Mouse (Mus musculus) T-helper 17 cell (primary cell): ENCODE results near the gene Spint2.
"Not testable (repeated sequence)": the region's sequence is repeated elsewhere in the genome, so short reads cannot be mapped to it uniquely, and the experiment has no call there.

Experiments
- in situ Hi-C, 2 experiments: fragments of 300-600 bp; cut with MboI, MseI; formaldehyde crosslinking; loops; 1 replicate in 1 of 2; 2 replicates in 1 of 2; pipeline ENCODE4 v1.15.1; 2025; ENCODE audit warnings: high pct_unique_total_duplicates in 2 of 2

Gene Spint2

DNA sequence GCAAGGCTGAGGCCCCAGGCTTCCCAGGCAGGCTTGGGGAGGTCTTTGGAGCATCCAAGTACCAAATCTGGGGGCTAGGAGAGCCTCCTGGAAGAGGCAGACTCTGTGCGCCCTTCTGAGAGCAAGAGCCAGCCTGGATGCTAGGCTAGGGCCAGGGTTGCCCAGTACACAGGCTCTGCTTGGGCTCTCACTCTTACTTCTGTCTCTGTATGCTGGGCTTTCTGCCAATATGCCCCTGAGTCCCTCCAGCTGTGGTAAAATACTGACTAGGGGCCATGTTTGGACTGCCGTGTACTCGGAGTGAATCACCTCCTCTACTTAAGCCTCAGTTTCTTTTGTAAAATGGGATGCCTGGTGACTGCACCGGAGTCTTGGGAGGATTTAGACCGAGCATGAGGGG, 35.7 kb downstream of the Spint2 start:
- in situ Hi-C loops = no loop called here

- in situ Hi-C loops = no loop called here
Measured at GRCm38 (mm10) chr7:29244732-29245416, 36.8 kb downstream of the Spint2 start.

DNA sequence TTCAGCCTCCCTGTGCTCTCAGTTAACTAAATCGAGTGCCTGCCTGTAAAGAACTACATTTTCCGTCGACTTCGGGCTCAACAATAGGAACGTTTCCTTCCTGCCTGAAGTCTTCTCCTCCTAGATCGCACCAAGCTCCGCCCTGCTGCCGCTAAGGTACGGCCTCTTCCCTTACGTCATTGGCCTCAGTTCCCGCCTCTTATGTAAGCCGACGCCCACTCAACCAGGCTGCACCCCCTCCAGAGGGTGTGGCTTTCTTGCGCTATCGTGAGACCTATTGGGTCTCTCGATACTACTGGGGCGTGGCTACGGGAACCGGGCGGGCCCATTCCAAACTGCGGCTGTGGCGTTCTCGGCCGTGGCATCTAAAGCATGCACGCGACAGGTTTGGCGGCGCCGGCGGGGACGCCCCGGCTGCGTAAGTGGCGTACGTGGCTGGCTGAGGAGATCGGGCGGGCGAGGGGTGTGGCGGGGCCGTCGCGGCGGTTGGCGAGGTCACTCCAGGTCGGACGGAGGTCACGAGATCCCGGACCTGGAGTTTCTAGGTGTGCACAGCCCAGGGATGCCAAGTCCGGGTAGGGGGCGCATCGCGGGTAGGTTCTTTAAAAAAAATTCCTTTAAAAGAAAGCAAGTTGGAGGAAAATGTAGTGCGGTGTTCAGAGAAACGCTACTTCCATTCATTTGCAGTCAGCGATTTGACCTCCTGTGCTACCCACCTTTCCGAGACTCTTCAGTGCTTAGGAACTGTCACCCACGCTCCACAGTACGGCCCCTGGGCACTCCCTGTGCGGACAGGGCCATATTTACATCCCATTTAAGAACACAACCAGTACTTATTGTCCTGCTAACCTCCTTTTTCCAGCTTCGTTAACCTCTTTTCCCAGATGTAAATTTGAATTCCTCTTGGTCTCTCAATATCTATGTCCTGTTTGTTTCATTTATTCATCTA, 43.4 kb downstream of the Spint2 start, which contains the start of gene Yif1b:
Gene Yif1b, plus strand, starts transcription at position 311 of the 949 bp plus-strand sequence.
- in situ Hi-C loops = no loop called here

- in situ Hi-C loops = not testable (repeated sequence)
Measured at GRCm38 (mm10) chr7:29237596-29237995, 44.1 kb downstream of the Spint2 start.

DNA sequence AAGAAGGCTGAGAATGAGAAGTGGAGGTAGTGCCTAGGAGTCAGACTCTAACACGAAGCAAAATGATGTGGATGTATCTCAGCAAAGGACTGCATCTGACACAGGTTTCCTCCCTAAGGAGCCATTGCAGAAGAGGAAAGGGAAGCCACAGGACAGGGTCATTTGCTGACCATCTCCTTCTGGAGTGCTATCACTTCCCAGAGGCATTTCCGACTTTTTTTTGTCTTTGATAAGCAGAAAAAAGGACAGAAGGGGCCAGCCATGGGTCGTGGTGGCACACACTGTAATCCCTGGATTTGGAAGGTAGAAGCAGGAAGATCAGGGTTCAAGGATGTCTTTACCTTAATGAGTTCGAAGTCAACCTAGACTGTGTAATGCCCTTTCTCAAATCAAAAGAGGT, 45.1 kb downstream of the Spint2 start:
- in situ Hi-C loops = no loop called here

- in situ Hi-C loops = no loop called here
Measured at GRCm38 (mm10) chr7:29234661-29235060, 47.1 kb downstream of the Spint2 start.

- in situ Hi-C loops = no loop called here
Measured at GRCm38 (mm10) chr7:29233745-29234144, 48.0 kb downstream of the Spint2 start.

DNA sequence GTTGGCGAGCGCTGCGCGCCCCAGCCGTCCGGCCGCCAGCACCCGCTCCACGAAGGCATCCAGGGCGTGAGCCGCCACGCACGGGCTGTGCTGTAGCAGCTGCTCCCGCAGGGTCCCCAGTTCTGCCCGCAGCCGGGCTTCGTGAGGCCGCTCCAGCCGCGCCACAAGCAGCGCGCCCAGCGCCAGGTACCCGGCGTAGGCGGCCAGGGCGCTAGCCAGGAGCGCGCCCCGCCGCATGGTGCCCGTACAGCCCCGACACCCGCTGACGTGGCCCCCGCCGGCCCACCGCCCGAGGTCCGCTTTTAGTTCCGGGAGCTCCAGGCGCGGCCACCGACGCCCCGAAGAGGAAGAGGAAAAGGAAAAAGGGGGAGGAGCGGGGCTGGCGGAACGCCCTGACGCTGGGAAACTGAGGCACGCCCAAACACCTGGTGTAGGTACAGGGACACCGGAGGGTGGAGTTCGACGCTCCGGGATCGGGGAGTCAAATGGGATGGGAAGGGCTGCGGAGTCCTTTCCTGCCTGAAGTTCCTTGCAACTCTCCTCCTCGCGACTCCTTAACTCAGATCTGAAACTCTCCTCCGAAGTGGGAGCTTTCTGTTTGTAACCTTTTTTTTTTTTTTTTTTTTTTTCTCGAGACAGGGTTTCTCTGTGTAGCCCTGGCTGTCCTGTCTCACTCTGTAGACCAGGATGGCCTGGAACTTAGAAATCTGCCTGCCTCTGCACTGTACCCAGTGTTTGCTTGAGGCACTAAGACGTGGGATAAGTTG, 49.3 kb downstream of the Spint2 start, which contains the start of gene Kcnk6:
Gene Kcnk6, minus strand, starts transcription at position 269 of the 767 bp plus-strand sequence.
- in situ Hi-C loops = no loop called here

DNA sequence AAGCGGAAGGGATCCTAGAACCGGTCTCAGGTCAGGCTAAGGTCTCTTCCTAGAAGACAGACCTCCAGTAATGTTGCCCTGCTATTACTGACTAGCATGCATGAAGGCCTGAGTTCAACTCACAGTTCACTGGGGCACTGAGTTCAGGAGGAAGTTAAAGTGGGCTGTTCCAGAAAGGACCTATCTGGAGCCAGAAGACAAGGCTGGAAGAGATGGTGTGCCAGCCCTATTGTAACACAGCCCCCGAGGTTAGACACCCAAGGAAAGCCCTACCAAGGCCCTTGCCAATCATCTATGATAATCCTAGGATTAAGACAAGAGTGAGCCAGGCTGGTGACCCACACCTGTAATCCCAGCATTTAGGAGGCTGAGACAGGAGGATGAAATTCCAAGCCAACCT, 50.2 kb downstream of the Spint2 start:
- in situ Hi-C loops = no loop called here

- in situ Hi-C loops = no loop called here
Measured at GRCm38 (mm10) chr7:29230560-29230959, 51.2 kb downstream of the Spint2 start.

- in situ Hi-C loops = no loop called here
Measured at GRCm38 (mm10) chr7:29228202-29228601, 53.5 kb downstream of the Spint2 start.

GRCm38 (mm10) chr7:29225520-29225919, 56.2 kb downstream of the Spint2 start:
- in situ Hi-C loops = no loop called here

DNA sequence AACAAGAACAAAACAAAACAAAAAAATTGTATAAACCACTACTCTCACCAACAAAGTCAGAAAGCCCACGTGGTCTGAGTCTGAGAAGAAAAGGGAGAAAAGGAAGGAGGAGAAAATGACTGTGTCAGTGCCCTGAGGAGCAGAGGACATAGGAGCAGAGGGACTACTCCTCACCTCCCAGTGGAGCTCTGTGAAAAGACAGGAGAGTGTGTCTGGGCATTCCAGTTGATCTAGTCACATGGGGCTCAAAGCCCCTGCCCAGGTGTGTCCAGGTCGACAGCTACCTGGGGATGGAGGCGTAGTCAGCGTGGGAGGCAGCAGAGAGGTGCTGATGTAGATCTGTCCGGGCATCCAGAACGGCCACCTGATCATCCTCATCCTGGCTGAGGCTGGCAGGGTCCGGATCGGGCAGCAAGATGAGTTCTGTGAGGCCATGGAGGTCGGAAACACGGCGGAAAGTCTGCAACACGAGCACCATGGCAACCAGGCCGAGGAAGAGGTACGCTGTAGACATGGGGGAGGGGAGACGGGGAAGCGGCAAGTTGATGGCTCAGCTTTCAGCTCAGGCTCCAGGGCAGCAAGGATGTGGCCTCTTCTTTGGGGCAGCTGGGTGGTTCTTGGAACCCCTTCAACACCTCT, 56.8 kb downstream of the Spint2 start:
- in situ Hi-C loops = no loop called here

DNA sequence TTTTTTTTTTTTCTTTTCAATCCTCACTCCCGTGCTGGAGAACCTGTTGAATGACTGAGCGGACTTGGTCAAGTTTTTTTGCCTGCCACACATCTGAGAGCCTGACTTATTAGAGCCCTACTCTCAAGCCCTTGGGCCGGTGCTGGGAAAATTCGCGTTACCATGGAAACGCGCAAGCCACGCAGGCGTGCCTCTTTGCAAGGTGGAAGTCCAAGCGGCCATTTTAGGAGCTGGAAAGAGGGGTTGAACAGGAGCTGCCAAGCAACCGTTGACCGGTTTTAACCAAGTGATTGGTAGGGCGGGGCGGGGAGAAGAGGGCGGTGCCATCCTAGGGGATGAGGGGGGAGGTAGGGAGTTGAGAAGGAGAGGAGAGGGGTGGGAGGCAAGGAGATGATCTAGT, 66.9 kb downstream of the Spint2 start:
- in situ Hi-C loops = no loop called here

DNA sequence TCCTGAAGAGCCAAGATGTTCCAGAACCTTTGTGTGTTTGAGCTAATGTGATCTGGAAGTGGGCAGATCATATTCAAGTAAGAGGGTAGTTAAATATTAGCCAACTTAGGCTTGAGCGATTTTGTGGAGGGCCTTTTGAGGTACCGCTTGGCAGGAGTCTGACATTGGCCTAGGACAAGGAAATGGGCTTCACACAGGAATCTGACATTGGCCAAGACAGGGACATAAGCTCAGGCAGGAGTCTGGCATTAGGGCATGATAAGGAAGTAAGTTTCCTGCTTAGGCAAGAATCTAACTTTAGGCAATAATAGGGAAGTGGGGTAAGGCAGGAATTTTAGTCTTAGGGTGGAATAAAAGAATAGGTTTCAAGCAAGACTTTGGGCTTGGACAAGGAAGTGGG, 67.5 kb downstream of the Spint2 start:
- in situ Hi-C loops = no loop called here

GRCm38 (mm10) chr7:29213675-29214082, 68.0 kb downstream of the Spint2 start, which contains the start of gene Catsperg1:
Gene Catsperg1, minus strand, starts transcription at chr7:29214035.
- in situ Hi-C loops = no loop called here

GRCm38 (mm10) chr7:29212775-29213560, 68.7 kb downstream of the Spint2 start:
- in situ Hi-C loops = not testable (repeated sequence)

- in situ Hi-C loops = no loop called here
Measured at GRCm38 (mm10) chr7:29212199-29212765, 69.4 kb downstream of the Spint2 start.

- in situ Hi-C loops = no loop called here
Measured at GRCm38 (mm10) chr7:29211415-29212198, 70.1 kb downstream of the Spint2 start.
